Mouse (Mus musculus) brain, adult 2 months (tissue): ENCODE measurements at regions not wholly inside any gene's neighbourhood (a gene's known extent, or its start where the extent isn't known, plus 50 kb on each side); places are given as distances from the start of the nearest gene placed in this dataset.
A peak's percentile ranks its signal among the peaks of the same experiment; 100 is the strongest.

Experiments
- DNase-seq: peaks from one replicate; pipeline ENCODE4 v3.0.0; 2011; ENCODE audit warnings: low read depth, low spot score

DNA sequence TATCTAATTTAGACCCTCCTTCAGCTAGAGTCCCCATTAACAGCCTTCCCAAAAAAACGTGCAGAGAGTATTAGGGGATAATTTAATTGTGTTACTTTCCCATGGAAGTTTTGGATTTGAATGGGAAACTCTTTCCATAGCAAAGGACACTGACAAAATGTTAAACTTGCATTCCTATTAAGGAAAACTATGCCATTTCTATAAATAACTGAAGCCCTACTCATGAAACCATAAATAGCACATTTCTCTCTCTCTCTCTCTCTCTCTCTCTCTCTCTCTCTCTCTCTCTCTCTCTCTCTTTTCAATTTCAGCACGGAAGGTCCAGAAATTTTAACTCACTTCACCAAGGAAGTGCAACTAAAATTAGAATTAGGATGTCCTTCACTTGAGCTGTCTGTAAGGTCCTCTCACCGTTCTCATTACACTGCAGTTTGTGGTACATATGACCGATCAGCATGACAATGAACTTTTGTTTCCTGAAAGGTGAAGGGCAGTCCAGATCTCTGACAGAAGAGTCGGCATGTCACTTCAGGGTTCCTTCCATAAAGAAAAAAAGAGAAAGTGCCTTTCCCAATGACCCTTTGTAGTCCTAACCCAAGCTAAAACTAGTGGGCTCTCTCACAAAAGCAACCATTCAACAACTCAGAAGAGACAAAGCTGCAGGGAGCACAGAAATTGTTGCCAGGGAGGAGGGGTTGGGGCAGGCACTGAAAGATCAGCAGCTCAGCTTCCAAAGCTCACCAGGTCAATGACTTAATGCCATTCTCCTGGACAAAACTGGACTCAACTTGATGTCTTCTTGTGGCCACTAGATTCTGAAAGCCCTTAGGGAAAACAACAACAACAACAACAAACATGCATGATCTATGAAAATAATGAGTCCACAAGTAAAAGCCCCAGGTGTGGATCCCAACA is 696.9 kb downstream of the Diaph3 start:
- DNase-seq = no peak

DNA sequence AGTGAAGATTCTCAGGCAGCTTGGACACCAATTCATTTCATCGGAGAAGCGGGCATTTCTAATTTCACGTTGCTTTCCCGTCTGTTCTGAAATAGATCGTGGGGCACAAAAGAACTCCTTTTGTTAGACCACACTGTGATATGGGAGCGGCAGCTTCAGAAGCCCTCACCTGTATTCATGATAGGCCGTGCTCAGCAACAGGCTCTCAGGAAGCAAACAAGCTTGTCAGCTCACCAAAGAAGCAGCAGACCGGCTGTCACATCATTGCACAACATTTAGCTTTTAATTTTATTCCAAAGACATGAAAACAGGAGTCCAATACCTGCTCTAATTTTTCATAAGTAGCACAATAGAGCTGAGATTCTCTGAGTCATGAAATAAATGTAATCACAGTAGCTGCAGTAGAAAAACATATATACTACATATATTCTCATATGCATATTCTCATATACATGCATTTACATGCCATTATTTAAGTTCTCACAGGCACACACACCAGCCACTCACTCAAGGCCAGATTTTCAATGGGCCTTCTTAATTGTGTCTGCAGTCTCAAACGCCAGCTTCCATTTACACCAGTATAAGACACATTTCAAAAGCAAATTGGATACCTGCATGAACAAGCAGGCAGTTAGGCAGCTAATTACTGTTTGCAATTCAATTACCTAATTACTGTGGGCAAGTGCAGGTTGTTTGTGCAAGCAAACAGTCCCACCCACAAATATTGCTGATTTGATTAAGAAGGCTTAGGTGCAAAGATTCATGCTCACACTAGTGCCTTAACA is 698.9 kb downstream of the Diaph3 start:
- DNase-seq = no peak

DNA sequence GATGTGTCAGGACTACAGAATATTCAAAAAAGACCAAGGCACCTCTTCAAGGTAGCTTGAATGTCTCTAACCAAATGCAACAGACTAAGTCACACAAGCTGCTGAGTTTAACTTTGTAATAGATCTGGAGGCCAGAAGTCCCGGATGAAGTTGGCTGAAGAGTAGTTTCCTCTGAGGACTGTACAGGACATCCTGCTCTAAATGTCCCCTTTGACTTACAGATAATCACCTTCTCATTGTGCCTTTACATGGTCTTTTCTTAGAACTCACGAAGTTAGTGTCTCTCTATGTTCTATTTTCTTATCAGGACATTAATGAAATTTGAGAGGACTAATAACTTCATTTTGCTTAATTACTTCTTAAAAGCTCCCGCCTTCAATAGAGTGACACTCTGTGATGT is 703.7 kb downstream of the Diaph3 start:
- no peak for DNase-seq

DNA sequence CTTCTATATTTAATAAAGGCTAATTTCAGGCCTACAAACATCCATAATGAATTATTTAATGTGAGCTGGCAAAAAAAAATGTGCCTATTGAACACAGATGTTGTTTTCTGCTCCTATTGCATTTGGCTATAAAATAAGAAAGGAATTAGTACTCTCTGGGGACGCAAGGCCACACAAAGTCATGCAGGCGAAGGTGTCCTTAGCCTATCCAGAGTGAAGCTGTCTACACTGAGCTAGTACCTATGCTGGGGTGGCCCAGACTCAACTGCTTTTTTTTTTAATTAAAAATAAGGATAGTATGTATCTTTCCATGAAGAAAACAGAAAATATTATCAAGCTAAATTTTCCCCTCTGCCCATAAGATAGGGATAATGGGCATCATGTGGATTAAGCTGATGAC is 705.7 kb downstream of the Diaph3 start:
- no peak for DNase-seq

DNA sequence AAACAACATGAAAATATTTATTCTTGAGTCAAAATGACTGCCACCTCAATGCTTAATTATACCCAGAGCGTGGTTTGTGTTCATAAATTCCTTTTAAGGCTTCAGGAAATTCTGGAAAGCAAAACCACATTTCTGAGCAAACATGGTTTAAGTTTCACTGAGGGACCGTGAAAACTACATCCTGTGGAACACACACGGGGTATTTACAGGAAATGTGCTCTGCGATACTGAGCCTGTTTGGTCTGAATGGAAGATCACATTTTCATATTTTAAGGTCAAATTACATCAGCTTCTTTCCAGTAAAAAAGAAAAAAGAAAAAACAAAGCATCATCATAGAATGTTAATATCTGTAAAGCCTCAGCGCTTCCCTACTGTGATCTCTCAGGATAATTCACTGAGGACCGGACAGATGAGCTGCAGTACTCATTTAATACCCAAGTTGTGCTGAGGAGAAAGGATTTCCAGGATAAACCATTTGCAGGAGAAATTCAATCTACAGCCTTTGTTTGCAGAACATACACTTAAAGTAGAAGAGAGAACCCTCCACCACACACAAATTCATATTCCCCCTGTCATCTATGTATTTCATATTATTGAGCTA is 709.7 kb downstream of the Diaph3 start:
- no peak for DNase-seq

DNA sequence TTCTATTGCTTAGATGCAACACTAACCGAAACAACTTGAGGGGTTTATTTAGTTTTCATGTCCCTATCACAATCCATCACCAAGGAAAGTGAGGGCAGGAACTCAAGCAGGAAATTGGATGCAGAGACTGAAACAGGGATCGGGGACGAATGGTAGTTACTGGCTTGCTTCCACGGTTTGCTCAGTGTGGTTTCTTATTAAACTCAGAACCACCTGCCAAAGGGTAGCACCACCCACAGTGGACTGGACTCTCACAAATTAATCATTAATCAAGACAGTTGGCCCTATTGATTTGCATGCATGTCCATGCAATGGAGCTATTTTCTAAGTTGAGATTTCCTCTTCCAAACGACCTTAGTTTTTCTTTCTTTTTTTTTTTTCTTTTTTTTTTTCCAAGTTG is 719.2 kb downstream of the Diaph3 start:
- DNase-seq = no peak

DNA sequence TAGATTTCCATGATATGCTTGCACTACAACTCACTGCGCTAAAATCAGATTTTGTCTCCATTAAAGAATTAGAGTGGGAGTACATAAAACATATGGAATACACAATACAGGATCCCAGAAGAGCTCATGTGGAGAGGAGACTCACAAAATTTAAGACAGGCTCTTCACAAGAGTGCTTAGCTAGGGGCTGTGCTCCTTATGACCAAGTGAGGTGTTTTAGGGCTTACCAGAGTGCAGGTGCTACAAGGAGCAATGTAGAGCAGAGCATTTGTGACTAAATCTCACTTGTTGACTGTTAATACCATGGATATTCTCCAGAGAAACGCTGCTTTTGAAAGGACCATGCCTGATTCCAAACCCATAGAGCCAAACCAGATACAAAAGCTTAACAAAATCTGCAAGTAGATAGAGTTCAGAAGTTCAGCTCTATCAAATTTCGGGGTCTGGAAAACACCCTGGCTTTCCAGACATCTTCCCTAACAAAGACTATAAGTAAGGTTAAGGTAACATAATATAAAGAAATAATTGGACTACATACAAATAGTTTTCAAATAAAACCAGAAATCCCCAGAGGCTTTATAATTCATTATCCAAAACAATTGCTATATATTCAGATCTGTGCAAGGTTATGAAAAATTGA is 721.0 kb downstream of the Diaph3 start:
- DNase-seq = no peak

DNA sequence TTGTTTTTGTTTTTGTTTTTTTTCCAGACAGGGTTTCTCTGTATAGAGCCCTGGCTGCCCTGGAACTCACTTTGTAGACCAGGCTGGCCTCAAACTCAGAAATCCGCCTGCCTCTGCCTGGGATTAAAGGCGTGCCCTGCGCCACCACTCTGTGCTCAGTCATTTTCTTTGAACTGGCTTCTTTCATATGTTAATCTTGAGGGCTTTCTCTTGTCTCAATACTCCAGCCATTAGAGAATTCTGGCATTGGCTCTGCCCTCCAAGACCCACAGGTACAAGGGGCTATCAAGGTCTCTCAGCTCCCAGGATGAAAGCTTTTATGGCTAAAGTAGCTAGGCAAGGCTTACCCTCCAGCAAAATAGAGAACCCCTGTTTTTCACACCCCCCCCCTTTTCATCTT is 744.2 kb downstream of the Diaph3 start:
- no peak for DNase-seq

DNA sequence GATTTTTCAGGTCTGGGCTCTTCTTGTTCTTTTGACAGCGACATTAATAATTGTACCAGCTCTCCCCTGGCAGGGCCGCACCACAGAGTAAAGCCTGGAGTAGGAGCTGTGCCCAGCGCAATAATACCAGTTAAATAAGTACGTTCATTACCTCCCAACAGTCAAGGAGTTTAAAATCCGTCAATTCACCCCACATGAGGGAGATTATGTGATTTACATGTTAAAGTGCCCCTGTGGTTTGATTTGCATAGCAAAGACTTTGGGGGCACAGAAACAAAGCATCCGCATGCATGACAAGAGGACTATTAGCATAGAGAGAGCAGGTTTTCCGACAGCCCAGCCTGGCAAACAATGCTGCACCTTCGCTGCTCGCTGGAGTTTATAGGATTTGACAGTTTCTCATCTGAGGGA is 745.1 kb downstream of the Diaph3 start:
- no peak for DNase-seq

DNA sequence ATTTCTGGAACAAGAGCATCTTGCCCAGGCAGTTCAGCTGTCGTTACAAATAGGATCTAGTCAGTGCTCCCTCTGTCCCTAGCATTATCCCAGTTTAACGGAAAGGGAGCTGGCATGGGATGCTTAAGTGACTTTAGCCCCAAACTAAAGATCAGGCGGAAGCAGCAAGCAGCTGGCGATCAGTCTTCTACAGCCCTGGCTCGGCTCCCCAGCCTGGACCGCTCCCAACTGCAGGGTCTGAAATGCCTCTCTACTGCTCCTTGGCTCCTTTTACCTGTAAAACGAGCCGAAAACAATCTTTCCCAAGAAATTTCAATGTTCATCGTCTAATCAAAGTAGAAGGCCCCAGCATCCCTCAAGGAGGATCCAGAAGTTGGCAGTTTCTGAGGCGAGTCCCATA is 745.5 kb downstream of the Diaph3 start:
- no peak for DNase-seq

DNA sequence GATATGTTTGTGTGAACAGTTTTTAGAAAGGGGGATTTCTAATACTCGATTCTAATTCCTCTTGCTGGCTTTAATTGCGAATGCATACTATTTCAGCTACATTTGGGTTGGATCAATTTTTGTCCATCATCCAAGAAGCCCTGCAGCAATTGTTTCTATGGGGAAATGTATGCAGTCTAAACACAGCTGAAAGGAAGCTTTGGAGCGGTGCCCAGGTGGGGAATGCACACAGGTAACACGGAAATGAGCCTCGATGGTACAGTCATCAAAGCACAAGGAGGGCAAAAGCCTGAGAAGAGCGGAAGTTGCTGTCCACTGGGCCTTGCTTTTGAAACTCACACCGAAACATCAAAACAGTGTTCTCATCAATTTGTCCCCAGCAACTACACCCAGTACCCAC is 746.0 kb downstream of the Diaph3 start:
- no peak for DNase-seq

DNA sequence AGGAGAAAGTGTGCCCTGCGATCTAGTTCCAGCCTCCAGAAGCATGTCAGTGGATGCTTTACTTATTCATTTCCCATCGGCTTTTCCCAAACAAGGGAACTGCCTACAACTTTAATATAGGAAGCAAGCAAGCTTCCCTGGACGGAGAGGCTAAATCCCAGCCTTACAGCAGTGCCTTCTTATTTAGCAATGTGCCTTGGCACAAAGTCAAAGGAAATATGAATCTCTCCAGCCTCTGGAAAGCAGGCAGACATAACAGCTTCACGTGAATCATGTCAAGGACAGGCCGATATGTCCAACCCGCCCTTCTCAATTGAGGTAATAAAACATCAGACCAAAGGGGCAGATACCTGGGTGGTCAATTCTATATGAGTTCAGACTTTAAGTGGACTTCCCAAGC is 755.9 kb downstream of the Diaph3 start:
- DNase-seq = no peak

DNA sequence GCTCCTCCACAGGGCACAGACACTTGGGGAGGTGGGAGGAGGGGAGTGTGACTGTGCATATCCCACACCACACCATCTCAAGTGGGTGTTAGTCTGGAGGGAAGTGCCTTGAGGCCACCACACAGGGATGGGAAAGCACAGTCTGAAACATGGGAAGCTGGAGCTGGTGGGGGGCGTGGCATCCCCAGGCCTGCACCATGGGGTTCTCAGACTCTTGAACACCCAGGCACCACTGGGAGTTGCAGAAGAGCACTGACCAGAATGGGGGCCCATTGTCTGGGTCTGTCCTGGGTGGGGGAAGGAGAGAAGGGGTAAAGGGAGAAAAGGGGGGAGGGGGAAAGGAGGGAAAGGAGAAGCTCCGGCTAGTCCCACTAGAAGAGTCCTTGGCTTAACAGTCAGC is 776.0 kb downstream of the Diaph3 start:
- DNase-seq = no peak

DNA sequence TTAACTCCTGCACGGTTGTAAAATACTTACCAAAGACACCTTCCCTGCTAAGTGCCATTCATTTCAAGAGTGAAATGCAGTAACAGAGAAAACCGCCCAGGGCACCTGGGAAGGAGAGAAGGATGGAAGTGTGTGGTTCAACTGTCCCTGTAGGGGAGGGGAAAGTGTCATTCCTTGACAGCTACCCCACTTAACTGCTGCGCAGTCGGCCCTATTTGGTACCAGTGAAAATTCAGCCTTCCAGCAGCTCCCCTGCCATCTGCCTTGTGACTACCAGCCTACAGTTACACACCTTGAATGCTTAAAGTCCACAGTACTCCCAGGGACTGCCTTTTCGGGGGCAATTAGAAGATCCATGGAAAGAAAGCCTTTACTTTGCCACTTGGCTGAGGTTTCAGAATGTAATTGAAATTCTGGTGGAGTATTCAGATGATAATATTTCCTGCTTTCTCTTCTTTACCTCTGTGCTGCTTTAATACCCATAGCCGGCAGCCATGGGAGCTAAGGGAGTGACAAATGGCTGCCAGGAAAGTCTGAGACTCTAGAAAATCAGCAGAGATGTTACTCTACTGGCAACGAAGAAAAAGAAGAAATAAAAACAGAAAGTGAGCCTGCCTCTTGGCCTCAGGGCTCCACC is 780.5 kb downstream of the Diaph3 start:
- DNase-seq = peak; percentile 3

DNA sequence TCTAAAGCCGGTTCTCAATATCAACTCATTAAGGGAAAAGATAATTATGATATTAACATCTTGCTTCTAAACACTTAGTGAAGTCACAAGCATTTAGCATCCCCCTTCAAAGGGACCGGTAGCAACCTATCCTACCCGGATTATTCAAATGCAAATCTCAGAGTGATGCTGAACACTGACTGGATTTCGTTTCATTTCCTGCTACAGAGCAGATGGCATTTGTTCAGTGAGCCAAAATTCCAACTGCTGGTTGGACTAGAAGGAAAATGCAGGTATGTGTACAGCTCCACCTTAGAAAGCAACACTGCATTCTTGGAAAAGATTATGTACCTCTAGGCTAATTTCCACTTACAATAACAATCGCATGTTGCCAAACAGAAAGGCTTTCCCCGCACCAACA is 782.5 kb downstream of the Diaph3 start:
- DNase-seq = peak; percentile 31

DNA sequence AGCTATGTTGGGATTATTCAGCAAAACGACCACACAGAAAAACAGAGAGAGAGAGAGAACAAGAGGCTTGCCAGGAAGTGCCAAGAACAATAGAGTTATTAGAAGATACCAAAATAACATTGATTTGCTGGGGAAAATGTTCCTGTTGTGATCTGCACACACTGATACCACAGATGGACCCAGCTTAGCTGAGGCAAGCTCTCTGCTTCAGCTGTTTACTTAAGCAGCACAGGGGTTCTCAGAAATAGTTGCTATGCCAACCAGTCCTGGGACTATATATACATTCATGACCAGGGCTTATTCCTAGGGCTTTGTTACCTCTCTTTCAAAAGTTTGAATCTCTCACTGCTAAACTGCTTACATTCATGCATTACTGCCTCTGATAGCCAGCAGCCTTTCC is 790.5 kb downstream of the Diaph3 start:
- peak; percentile 59 for DNase-seq

DNA sequence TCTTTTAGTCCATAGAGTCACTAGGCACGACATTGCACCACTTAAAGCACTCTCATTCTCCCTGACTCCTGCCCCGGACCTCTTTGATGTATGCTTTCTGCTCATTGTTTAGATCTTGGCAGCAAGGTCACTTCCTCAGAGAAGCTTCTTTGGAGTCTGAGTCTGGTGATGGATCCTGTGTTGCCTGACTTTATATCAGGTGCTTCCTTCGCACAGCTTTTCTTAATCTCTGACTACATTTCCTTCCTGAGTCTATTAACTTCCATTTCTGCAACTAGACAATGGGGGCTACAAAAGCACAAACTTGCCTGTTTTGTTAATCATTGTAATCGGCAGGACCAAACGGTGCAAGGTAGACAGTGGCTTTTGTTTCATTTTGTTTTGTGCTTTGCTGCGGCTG is 802.0 kb downstream of the Diaph3 start:
- DNase-seq = no peak

DNA sequence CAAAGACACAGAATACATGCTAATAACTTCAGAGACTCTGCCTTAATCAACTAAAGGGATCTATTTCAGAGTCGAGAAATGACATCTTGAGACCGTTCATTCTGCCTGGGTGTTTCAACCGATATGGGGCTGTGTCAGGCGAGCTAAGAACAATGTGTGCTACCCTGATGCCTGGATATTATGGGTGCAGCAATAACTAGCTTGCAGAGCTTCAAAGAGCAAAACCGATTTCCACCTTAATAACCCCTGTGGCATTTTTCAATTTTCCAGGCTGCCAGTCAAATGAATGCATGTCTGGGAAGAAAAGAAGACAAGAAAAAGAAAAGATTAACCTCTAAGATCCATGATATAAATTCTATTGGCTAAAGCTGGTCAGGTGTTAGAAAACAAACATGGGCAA is 804.0 kb downstream of the Diaph3 start:
- DNase-seq = no peak

DNA sequence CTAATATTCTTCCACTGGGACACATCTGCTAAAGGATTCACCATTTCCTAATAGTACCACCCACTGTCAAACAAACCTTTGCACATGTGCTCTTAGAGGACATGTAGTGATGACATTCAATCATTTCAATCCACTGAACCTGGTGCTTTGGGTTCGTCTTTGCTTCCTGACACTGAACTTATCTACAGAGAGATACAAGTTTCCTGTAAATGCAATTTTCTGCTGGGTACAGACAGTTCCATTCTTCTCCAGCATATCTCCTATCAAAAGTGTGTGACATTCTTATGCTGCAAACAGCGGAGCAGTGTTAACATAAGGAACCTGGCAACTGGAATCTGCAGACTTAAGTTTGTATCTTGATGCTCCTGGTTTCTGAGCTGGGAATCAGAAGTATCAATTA is 805.8 kb downstream of the Diaph3 start:
- no peak for DNase-seq

DNA sequence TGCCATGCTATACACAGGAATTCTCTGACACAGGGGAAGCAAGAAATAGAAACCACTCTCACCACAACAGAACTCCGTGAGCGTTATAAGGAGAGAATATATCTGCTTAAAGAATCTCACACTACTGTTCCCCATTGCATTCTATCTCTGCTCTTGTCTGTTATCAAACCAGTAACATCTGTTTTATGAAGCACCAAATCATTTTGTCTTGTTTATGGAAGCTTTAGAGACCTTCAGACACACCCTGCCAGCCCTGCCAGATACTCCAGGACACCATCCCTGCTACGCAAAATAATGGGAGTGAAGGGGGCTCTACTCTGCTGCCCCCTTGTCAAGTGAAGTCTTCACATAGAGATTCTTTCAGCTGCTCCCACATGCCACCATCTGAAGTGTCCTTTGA is 811.9 kb downstream of the Diaph3 start:
- DNase-seq = no peak

DNA sequence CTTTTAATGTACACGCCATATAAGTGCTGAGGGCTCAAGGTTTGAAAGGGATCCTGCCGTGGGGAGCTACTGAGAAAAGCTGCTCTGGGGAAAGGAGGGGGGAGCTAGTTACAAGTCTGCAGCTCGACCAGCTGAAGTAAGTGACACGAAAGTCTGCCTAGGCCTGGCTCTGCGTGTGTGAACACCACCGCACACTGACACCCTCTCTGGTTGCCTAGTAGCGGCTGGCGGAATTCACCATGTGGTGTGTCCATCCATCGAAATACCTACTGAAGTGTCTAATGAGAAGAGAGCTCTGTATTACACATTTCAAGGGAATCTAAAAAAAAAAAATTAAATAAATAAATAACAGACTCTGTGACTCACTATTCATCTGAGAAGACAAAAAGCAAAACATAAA is 813.4 kb downstream of the Diaph3 start:
- DNase-seq = peak; percentile 78

DNA sequence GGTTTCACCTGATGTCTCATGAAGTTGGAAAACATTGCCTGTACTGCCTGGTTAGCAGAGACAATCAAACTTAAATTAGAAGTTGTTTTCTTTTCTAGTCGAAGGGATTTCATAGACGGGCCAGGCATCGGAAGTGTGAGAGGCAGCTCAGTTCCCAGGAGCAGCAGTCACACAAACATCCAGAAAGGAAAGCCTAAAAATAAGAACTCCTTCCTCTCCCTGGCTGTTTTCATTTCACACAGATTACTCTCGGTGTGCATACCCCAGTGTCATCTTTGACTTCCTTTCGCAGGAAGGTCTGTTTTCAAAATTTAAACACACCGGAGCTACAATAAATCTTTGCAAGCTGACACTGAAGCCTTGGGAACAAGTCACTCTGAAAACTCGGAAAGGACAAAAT is 818.7 kb downstream of the Diaph3 start:
- DNase-seq = no peak
